Mouse (Mus musculus) limb, embryonic 13.5 days (tissue): ENCODE results near the gene Alpi. TPM values are rescaled to one million over a fixed set of nuclear protein-coding genes. Genes with fewer than 3 reads are reported as not detected.

Experiments
- ATAC-seq: fragments of 200-750 bp; cut with Nextera tagmentation; 2 replicates; pipeline ENCODE4 v1.8.0; 2017; ENCODE audit warnings: low read depth, moderate number of reproducible peaks, moderate TSS enrichment; ENCODE audit not compliant: low FRiP score
- H3K27ac ChIP-seq: fragments of 300-500 bp; sonication (generic); 2 replicates; pipeline ENCODE4 v1.5.1; 2015; ENCODE audit warnings: inconsistent platforms, mild to moderate bottlenecking, moderate library complexity
- H3K27me3 ChIP-seq: fragments of 300-500 bp; sonication (generic); 2 replicates; pipeline ENCODE4 v1.6.1; 2015; ENCODE audit warnings: mild to moderate bottlenecking, inconsistent platforms
- H3K36me3 ChIP-seq: fragments of 300-500 bp; sonication (generic); 2 replicates; pipeline ENCODE4 v1.6.1; 2015; ENCODE audit warnings: inconsistent platforms, mild to moderate bottlenecking, moderate library complexity
- H3K4me1 ChIP-seq: fragments of 300-500 bp; sonication (generic); 2 replicates; pipeline ENCODE4 v1.6.1; 2015; ENCODE audit warnings: inconsistent platforms
- H3K4me2 ChIP-seq: fragments of 300-500 bp; sonication (generic); replicated peaks from 2 replicates; pipeline ENCODE4 v1.6.1; 2015; ENCODE audit warnings: inconsistent platforms, mild to moderate bottlenecking, moderate library complexity
- H3K4me3 ChIP-seq: fragments of 300-500 bp; sonication (generic); 2 replicates; pipeline ENCODE4 v1.5.1; 2015; ENCODE audit warnings: moderate library complexity, mild to moderate bottlenecking, inconsistent platforms
- H3K9ac ChIP-seq: fragments of 300-500 bp; sonication (generic); 2 replicates; pipeline ENCODE4 v1.6.1; 2015; ENCODE audit warnings: mild to moderate bottlenecking, inconsistent platforms
- H3K9me3 ChIP-seq: fragments of 300-500 bp; sonication (generic); 2 replicates; pipeline ENCODE4 v1.6.1; 2016; ENCODE audit warnings: inconsistent platforms
- WGBS: fragments of 180-500 bp; shearing (Covaris S2); methylation state at CpG from one replicate; pipeline ENCODE4 v1.1.7; 2015; 5-methylcytosine and 5-hydroxymethylcytosine counted together
- polyA plus RNA-seq: library from polyadenylated mRNA; unstranded; fragments of >200 nt; fragmentation: Nextera tagmentation; extraction: Ambion mirVana; gene quantifications from 2 replicates; pipeline ENCODE4 v1.2.1, GENCODE M21; 2015

Alpi gene
- polyA plus RNA-seq, 1 experiment from 2014 or later, result 0.10 TPM

DNA sequence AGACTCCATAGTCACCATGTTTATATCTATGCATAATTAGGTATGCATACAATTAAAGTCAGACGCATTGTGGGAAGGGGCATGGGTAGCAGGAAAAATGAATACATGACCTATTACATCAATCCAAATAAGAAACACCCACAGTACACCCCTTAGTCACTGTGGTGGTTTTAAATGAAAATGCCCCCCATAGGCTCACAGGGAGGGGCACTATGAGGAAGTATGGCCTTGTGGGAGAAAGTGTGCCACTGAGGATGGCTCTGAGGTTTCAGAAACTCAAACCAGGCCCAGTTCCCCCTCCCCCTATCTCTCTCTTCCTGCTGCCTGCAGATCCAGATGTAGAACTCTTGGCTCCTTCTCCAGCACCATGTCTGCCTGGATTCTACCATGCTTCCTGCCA is 2.5 kb upstream of the Alpi start:
- WGBS, result 88% methylated on average over 1 of the region's 1 CpGs

DNA sequence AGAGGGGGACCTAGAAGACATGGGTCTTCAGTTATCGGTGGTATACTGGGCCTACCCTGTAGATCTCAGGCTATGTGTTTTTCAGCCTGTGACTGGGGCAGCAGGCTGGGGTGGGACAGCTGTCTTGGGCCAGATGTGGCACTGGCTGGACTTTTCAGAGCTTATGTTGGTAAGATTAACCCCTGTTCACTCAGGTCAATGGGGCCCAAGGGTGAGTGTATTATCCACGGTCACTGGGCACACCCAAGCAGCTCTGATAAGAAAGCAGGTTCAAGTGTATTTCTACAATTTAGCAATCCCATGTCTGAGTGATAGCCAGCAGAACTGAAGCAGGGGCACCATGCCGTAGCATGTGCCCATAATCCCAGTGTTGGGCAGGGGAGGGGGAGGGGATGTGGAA is 708 bp upstream of the Alpi start:
- Histone ChIP-seq H3K4me3 (no peak overlapping the region), H3K36me3 (no peaks in the 10 kb centered on the region), H3K4me2 (no peak overlapping the region), H3K9me3 (no peaks in the 10 kb centered on the region), H3K9ac (no peak overlapping the region), H3K27me3 (peaks cover 4% of the 10 kb centered on the region; the same call in 1 of the 2 replicates), H3K27ac (no peak overlapping the region), H3K4me1 (0 out of 2 replicates have a peak, but pooled peaks cover 2% of the 10 kb centered on the region)
- 84% methylated on average over 3 of the region's 3 CpGs for WGBS
- no peak for ATAC-seq

More for the DNA sequence above, 2.5 kb upstream of the Alpi start:
- no peaks in the 10 kb centered on the region for H3K27me3 ChIP-seq
- no peaks in the 10 kb centered on the region for H3K9me3 ChIP-seq
- no peak overlapping the region for H3K9ac ChIP-seq
- no peaks in the 10 kb centered on the region for H3K4me1 ChIP-seq
- no peak for ATAC-seq
- H3K36me3 ChIP-seq, result no peaks in the 10 kb centered on the region
- no peak overlapping the region for H3K4me3 ChIP-seq
- H3K27ac ChIP-seq, result no peak overlapping the region
- H3K4me2 ChIP-seq, result no peak overlapping the region

DNA sequence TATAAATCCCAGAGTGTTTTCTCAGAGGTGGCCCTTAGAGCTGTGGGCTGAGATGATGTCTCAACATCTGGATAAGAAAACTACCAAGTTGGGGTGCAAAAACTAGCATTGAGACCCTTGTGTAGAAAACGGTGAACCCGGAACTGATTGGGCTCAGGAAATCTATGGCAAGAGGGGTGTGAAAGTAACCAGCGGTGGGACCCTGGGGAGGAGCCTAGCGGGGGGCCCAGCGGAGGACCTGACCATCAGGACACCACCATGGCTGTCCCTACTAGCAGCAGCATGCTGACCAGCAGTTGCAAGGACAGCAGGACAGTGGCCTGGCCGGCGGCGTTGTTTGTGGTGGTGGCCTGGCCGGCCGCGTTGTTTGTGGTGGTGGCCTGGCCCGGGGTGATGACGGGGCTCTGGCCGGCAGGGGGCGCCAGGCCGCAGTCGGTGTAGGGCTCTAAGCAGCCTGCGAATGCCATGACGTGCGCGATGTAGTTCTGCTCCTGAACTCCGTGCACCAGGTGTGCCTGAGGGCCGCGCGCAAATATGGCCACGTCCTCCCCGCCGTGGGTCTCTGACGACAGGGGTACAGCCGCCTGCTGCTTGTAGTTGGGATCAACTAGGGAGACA is 2.9 kb downstream of the Alpi start:
- H3K27ac ChIP-seq, result no peak overlapping the region
- H3K4me3 ChIP-seq, result no peak overlapping the region
- WGBS, result 11% methylated on average over 30 of the region's 30 CpGs

DNA sequence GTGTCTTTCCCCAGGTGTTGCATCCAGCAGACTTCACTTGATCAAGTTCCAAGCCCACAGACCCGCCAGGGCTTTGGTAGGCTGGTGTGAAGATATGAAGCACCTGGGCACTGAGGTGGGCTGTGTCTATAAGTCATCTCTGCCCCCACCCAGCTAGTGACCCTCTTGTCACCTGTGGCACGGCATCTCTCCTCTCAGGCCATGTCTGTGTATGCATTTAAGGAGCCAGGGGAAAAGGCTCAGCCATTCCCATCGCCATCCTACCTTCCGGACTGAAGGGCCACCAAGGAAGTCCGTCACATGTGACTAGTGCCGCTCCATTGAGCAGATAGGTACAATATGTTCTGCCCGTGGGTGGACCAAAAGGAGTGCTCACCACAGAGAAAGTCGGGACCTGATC is 5.8 kb downstream of the Alpi start:
- no peak overlapping the region for H3K9ac ChIP-seq
- H3K27me3 ChIP-seq, result peaks cover 6% of the 10 kb centered on the region; the same call in 1 of the 2 replicates
- no peak overlapping the region for H3K4me2 ChIP-seq
- no peak overlapping the region for H3K4me3 ChIP-seq
- H3K4me1 ChIP-seq, result 0 out of 2 replicates have a peak, but pooled peaks cover 2% of the 10 kb centered on the region
- ATAC-seq, result no peak
- H3K27ac ChIP-seq, result no peak overlapping the region
- H3K9me3 ChIP-seq, result no peaks in the 10 kb centered on the region
- no peaks in the 10 kb centered on the region for H3K36me3 ChIP-seq
- WGBS, result 83% methylated on average over 8 of the region's 8 CpGs

More for the DNA sequence above, 2.9 kb downstream of the Alpi start:
- peak; percentile 66; the same call in 1 of the 2 replicates for ATAC-seq
- Histone ChIP-seq H3K9me3 (no peaks in the 10 kb centered on the region), H3K4me2 (peak overlapping the region; percentile 41), H3K9ac (no peak overlapping the region), H3K36me3 (no peaks in the 10 kb centered on the region), H3K27me3 (peaks cover 6% of the 10 kb centered on the region; the same call in 1 of the 2 replicates), H3K4me1 (0 out of 2 replicates have a peak, but pooled peaks cover 2% of the 10 kb centered on the region)

DNA sequence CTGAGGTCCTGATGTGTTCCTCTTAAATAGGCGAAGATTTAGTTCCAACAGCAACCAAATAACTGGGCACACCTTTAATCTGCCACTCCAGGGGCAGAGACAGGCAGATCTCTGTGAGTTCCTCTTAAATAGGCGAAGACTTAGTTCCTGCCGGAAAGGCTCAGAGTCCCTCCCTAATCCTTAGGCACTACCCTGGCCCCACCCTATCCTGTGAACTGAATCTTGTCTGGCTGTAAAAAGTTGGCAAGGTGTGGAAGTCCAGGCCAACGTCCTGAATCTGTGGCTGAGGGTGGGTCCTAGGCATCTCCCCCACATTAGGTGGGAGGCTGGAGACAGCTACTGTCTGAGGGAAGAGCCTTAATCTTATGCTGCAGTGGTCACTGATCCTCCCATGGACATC is 11.6 kb downstream of the Alpi start, which contains the start of gene Alppl2:
TSS of gene Alppl2 (minus strand) at position 101 of the 400 bp plus-strand sequence.
- no peaks in the 10 kb centered on the region for H3K9me3 ChIP-seq
- ATAC-seq, result no peak
- no peaks in the 10 kb centered on the region for H3K27me3 ChIP-seq
- no peaks in the 10 kb centered on the region for H3K36me3 ChIP-seq
- H3K4me1 ChIP-seq, result no peaks in the 10 kb centered on the region
- 85% methylated on average over 4 of the region's 4 CpGs for WGBS
- no peak within 1 kb of the TSS for H3K4me3 ChIP-seq
- no peak within 1 kb of the TSS for H3K4me2 ChIP-seq
- H3K27ac ChIP-seq, result no peak within 1 kb of the TSS
- no peak within 1 kb of the TSS for H3K9ac ChIP-seq

DNA sequence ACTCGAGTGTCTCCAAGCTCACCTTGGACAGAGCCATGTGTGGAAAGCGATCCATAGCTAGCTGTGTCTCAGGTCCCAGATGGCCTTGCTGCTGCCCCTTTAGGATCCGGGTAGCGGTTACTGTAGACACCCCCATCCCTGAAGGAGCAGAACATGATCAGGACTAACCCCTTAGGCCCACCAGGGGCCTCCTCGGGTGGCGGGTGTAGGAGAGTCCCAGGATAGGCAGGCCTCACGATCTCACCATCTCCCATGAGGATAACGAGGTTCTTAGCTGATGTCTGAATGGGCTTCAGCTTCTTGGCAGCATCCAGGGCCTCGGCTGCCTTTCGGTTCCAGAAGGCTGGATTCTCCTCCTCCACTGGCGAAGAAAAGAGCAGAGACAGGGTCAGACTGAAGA is 12.2 kb downstream of the Alpi start:
- Histone ChIP-seq H3K4me2 (no peak overlapping the region), H3K27me3 (no peaks in the 10 kb centered on the region), H3K9me3 (no peaks in the 10 kb centered on the region), H3K27ac (no peak overlapping the region), H3K4me1 (no peaks in the 10 kb centered on the region), H3K9ac (no peak overlapping the region), H3K4me3 (no peak overlapping the region), H3K36me3 (no peaks in the 10 kb centered on the region)
- 90% methylated on average over 11 of the region's 11 CpGs for WGBS
- ATAC-seq, result no peak

DNA sequence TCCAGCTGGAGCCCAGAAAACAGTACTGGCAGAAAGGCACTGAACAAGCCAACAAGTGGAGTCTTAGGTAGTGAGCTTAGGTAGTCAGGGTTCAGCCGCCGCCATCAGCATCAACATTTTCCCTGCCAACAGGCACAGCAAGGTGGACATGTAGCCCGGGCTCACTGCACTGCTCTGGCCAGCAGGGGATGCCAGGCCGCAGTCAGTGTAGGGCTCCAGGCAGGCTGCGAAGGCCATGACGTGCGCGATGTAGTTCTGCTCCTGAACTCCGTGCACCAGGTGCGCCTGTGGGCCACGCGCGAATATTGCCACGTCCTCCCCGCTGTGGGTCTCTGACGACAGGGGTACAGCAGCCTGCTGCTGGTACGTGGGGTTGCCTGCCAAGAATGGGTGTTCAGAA is 14.4 kb downstream of the Alpi start:
- WGBS, result 69% methylated on average over 17 of the region's 17 CpGs
- Histone ChIP-seq H3K4me2 (no peak overlapping the region), H3K4me3 (no peak overlapping the region), H3K9ac (no peak overlapping the region), H3K4me1 (no peaks in the 10 kb centered on the region), H3K27me3 (no peaks in the 10 kb centered on the region), H3K36me3 (no peaks in the 10 kb centered on the region), H3K9me3 (no peaks in the 10 kb centered on the region), H3K27ac (no peak overlapping the region)
- no peak for ATAC-seq

DNA sequence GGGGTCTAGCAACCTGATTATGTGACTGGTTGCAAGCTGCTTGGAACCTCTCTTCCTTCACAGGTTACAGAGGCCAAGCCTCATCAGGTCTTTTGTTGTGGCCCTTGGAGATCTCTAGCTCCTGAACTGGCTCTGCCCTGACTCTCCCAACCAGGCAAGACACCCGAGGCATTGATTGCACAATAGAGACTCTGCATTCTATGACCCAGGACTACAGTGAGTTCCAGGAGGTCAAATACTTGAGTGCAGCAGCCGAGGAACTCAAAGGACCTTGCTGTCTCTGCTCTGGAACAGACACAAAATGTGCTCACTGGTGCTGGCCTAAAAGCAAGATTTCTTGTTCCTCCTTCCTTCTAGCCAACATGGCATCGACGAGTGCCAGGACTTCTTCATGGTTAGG is 15.2 kb downstream of the Alpi start:
- 74% methylated on average over 4 of the region's 4 CpGs for WGBS
- no peak for ATAC-seq
- Histone ChIP-seq H3K9ac (no peak overlapping the region), H3K27me3 (no peaks in the 10 kb centered on the region), H3K4me1 (no peaks in the 10 kb centered on the region), H3K9me3 (no peaks in the 10 kb centered on the region), H3K36me3 (no peaks in the 10 kb centered on the region), H3K4me2 (no peak overlapping the region), H3K27ac (no peak overlapping the region), H3K4me3 (no peak overlapping the region)

DNA sequence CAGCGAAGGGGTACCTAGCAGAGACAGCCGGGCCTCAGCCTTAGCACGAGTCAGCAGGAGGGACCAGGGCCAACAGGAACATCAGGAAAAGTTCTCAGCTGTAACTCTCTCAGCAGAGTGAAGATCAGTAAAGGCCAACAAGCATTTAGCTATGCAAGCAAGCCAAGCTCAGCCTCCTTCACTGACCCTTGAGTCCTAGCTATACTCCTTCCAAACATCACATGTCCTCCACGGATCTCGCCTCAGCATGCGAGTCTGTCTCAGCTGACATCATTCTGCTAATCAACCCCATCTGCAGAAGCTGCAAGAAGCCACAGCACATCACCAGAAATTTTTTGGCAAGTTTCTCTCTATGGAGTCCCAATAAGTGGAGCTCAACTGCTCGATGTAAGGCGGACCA is 27.6 kb downstream of the Alpi start:
- no peaks in the 10 kb centered on the region for H3K27me3 ChIP-seq
- no peak overlapping the region for H3K4me2 ChIP-seq
- no peaks in the 10 kb centered on the region for H3K36me3 ChIP-seq
- no peak overlapping the region for H3K9ac ChIP-seq
- H3K27ac ChIP-seq, result no peak overlapping the region
- no peak for ATAC-seq
- H3K4me1 ChIP-seq, result peaks cover 10% of the 10 kb centered on the region; the same call in 1 of the 2 replicates
- WGBS, result 75% methylated on average over 8 of the region's 8 CpGs
- no peaks in the 10 kb centered on the region for H3K9me3 ChIP-seq
- no peak overlapping the region for H3K4me3 ChIP-seq

DNA sequence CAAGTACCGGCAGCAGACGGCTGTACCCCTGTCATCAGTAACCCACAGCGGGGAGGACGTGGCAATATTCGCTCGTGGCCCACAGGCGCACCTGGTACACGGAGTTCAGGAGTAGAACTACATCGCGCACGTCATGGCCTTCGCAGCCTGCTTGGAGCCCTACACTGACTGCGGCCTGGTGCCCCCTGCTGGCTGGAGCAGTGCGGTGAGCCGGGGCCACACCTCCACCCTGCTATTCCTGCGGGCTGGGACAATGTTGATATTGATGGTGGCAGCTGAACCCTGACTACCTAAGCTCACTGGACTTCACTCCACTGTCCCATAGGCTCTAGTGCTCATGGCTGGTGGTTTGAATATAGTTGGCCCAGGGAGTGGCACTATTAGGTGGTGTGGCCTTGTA is 30.7 kb downstream of the Alpi start:
- H3K4me2 ChIP-seq, result no peak overlapping the region
- no peak for ATAC-seq
- peaks cover 10% of the 10 kb centered on the region; the same call in 1 of the 2 replicates for H3K4me1 ChIP-seq
- no peaks in the 10 kb centered on the region for H3K36me3 ChIP-seq
- H3K9me3 ChIP-seq, result no peaks in the 10 kb centered on the region
- no peak overlapping the region for H3K27ac ChIP-seq
- 54% methylated on average over 16 of the region's 16 CpGs for WGBS
- no peaks in the 10 kb centered on the region for H3K27me3 ChIP-seq
- H3K4me3 ChIP-seq, result no peak overlapping the region
- no peak overlapping the region for H3K9ac ChIP-seq

DNA sequence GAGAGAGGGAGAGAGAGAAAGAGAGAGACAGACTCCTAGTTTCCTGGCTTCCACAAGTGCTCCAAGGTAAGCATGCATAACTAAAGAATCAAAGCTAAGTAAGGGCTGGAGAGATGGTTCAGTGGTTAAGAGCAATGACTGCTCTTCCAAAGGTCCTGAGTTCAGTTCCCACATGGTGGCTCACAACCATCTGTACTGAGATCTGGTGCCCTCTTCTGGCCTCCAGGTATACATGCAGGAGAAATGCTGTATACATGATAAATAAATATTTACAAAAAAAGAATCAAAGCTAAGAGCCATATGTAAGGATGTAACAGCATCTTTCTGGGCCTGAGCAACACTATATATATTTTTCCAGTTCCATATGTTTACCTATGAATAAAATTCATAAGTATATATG is 40.5 kb downstream of the Alpi start:
- Histone ChIP-seq H3K27me3 (0 out of 2 replicates have a peak, but pooled peaks cover 2% of the 10 kb centered on the region), H3K4me1 (no peaks in the 10 kb centered on the region), H3K27ac (no peak overlapping the region), H3K9ac (no peak overlapping the region), H3K4me2 (no peak overlapping the region), H3K36me3 (no peaks in the 10 kb centered on the region), H3K4me3 (no peak overlapping the region), H3K9me3 (no peaks in the 10 kb centered on the region; the same call in 1 of the 2 replicates)
- ATAC-seq, result no peak

DNA sequence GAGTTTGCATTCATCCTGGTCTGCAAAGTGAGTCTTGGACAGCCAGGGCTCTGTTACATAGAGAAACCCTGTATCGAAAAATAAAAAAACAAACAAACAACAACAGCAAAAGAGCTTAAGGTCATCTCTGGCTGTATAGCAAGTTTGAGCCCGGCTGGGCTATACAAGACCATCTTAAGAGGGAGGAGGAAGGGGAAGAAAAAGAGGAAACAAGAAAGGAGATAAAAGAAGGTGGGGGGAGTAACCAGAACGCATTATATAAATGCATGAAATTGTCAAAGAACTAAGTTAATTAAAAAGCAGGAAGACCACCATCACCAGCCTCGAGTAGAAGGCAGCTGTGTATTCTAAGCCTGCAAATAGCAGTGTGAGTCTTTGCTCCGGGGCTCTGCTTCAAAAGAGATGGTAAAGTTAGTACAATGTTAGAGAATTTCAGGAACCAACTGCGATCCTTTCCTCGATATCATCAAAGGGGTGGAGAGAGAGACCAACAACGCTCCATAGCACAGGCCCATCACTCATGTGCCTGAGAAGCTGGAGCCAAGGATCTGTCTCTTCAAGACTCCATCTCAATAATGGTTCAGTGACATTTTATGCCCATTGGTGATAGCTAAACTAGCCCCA is 42.3 kb downstream of the Alpi start:
- Histone ChIP-seq H3K4me2 (no peak overlapping the region), H3K9ac (no peak overlapping the region), H3K9me3 (no peaks in the 10 kb centered on the region; the same call in 1 of the 2 replicates), H3K4me3 (no peak overlapping the region), H3K27ac (no peak overlapping the region), H3K27me3 (0 out of 2 replicates have a peak, but pooled peaks cover 2% of the 10 kb centered on the region), H3K4me1 (no peaks in the 10 kb centered on the region), H3K36me3 (no peaks in the 10 kb centered on the region)
- WGBS, result 87% methylated on average over 8 of the region's 8 CpGs
- ATAC-seq, result no peak
